Mouse (Mus musculus) liver, embryonic 11.5 days (tissue): ENCODE results near the gene 2410004P03Rik. TPM values are rescaled to one million over a fixed set of nuclear protein-coding genes. Genes with fewer than 3 reads are reported as not detected.

Experiments used
- ATAC-seq: fragments of 200-750 bp; cut with Nextera tagmentation; replicated peaks from 2 replicates; pipeline ENCODE4 v1.8.0; 2017; ENCODE audit warnings: moderate number of reproducible peaks, mild to moderate bottlenecking, moderate TSS enrichment, moderate library complexity; ENCODE audit not compliant: low FRiP score
- DNase-seq: peaks from one replicate; pipeline ENCODE4 v3.0.0-alpha.2; 2017; ENCODE audit warnings: low spot score
- H3K27ac ChIP-seq: fragments of 300-500 bp; sonication (generic); 2 replicates; pipeline ENCODE4 v1.5.1; 2014; ENCODE audit warnings: mild to moderate bottlenecking, low read depth, low read length, control low read depth
- H3K27me3 ChIP-seq: fragments of 300-500 bp; sonication (generic); replicated peaks from 2 replicates; pipeline ENCODE4 v1.6.1; 2014; ENCODE audit warnings: low read length, mixed read lengths; ENCODE audit not compliant: control insufficient read depth, insufficient read depth
- H3K36me3 ChIP-seq: fragments of 300-500 bp; sonication (generic); 2 replicates; pipeline ENCODE4 v1.6.1; 2014; ENCODE audit warnings: mild to moderate bottlenecking, low read length, moderate library complexity, mixed read lengths; ENCODE audit not compliant: control insufficient read depth, insufficient read depth
- H3K4me1 ChIP-seq: fragments of 300-500 bp; sonication (generic); replicated peaks from 2 replicates; pipeline ENCODE4 v1.6.1; 2014; ENCODE audit warnings: low read length, mixed read lengths; ENCODE audit not compliant: control insufficient read depth, insufficient read depth
- H3K4me2 ChIP-seq: fragments of 300-500 bp; sonication (generic); 2 replicates; pipeline ENCODE4 v1.6.1; 2014; ENCODE audit warnings: mild to moderate bottlenecking, control low read depth, moderate library complexity
- H3K4me3 ChIP-seq: fragments of 300-500 bp; sonication (generic); 2 replicates; pipeline ENCODE4 v1.5.1; 2014; ENCODE audit warnings: low read depth, low read length, control low read depth
- H3K9ac ChIP-seq: fragments of 300-500 bp; sonication (generic); 2 replicates; pipeline ENCODE4 v1.6.1; 2014; ENCODE audit warnings: low read depth, low read length, control low read depth
- H3K9me3 ChIP-seq: fragments of 300-500 bp; sonication (generic); 2 replicates; pipeline ENCODE4 v1.6.1; 2016; ENCODE audit warnings: low read length, inconsistent platforms, mixed read lengths; ENCODE audit not compliant: control insufficient read depth
- WGBS: fragments of 180-500 bp; shearing (Covaris S2); extraction: QIAGEN DNeasy Blood & Tissue Kit; methylation state at CpG from one replicate; pipeline ENCODE4 v1.1.7; 2014; 5-methylcytosine and 5-hydroxymethylcytosine counted together
- polyA plus RNA-seq: library from polyadenylated mRNA; unstranded; fragments of >200 nt; fragmentation: Nextera tagmentation; extraction: Ambion mirVana; gene quantifications from 2 replicates; pipeline ENCODE4 v1.2.1, GENCODE M21; 2014

2410004P03Rik gene
- polyA plus RNA-seq, 1 experiment from 2014 or later: 0.11 TPM

DNA sequence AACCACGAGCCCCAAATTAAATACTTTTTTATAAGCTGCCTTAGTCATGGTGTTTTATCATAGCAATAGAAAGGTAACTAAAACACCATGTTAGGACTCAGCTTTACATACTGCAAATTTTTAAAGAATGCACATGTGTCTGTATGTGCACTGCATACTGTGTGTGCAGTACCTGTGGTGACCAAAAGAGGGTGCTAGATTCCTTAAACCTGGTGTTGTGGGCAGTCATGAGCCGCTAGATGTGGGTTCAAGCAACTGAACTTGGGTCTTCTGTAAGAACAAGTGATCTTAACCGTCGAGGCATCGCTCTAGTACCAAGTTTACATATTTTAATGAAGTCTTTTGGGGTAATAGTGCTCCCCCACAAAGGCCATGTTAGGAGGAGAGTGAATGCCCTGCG, 2.1 kb downstream of the 2410004P03Rik start:
- ATAC-seq (no peak), DNase-seq (no peak)
- H3K36me3 ChIP-seq: no peaks in the 10 kb centered on the region
- H3K9me3 ChIP-seq: no peaks in the 10 kb centered on the region
- H3K4me3 ChIP-seq: no peak overlapping the region
- 0 out of 2 replicates have a peak, but pooled peaks cover 6% of the 10 kb centered on the region for H3K4me1 ChIP-seq
- WGBS: 93% methylated on average over 6 of the region's 6 CpGs
- H3K9ac ChIP-seq: no peak overlapping the region
- H3K4me2 ChIP-seq: no peak overlapping the region
- no peak overlapping the region for H3K27ac ChIP-seq
- no peaks in the 10 kb centered on the region for H3K27me3 ChIP-seq

DNA sequence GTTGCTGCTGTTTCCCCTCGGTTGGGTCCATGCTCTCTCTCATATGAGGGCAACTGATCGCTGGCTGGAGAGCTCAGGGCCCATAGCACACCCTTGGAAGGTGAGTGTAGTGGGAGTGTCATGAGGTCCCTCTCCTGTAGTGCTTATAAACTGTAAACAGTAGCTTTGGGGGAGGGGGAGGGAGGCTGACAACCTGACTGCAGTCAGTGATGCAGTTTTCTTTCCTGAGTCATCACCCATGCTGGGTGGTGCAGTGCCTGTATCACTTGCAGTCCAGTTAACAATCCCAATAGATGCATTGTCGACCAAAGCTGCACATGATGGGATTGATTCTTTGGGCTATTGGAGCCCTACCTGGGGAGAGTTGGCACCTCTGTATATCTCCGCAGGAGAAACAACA, 10.3 kb downstream of the 2410004P03Rik start:
- no peak for ATAC-seq
- H3K9ac ChIP-seq: no peak overlapping the region
- WGBS: 49% methylated on average over 4 of the region's 4 CpGs
- no peaks in the 10 kb centered on the region for H3K36me3 ChIP-seq
- H3K4me1 ChIP-seq: peaks cover 8% of the 10 kb centered on the region
- H3K9me3 ChIP-seq: no peaks in the 10 kb centered on the region
- no peak overlapping the region for H3K4me2 ChIP-seq
- no peak overlapping the region for H3K4me3 ChIP-seq
- H3K27me3 ChIP-seq: peaks cover 12% of the 10 kb centered on the region
- H3K27ac ChIP-seq: no peak overlapping the region
- no peak for DNase-seq

DNA sequence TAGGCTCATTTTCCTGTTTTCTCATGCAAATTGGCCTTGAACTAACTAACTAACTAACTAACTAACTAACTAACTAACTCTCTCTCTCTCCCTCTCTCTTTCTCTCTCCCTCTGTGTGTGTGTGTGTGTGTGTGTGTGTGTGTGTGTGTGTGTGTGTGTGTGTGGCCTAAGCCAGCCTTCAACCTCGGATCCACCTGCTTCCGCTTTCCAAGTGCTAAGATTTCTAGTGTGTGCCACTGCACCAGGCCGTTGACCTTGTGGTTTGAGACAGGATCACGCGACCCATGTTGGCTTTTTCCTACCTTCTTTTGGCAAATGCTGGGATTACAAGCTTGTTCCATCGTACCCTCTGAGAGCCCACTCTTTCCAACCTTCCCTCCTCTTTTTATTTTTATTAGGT, 10.9 kb downstream of the 2410004P03Rik start:
- ATAC-seq: no peak
- H3K4me2 ChIP-seq: peak overlapping the region; percentile 91

DNA sequence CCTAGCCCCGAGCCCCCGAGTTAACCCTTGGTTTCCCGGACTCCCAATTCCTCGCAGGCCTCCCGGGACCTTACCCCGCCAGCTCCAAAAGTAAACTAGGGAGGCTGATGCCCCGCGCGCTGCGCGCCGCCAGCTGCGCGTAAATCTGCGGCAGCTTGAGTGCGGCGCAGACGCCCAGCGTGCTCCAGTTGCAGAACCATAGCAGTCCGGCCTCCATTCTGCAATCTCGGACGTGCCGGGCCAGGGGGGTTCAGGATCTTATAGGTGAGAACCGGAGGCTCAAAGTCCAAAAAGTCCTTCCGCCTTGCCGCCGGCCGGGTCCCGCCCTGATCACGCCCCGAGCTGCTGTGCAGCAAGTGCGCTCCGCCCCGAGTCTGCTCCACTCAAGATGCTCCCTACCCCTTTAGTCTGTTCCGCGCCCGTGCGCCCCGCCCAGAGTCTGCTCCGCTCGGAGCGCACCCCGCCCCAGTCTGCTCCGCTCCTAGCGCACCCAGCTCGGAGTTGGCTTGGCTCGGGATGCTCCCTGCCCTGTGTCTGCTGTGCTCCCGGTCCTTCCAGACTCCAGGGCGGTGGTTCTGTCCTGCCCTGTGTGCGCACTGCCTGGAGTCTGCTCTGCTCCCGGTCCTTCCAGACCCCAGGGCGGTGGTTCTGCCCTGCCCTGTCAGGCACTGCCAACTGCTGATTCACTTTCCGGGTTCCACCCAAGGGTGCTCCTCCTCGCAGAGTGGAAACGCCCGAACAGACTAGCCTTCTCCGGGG, 11.6 kb downstream of the 2410004P03Rik start, which contains the start of gene Pqlc3:
Pqlc3 (minus strand) TSS at position 670 of the 759 bp plus-strand sequence.
- Histone ChIP-seq H3K4me2 (peak within 1 kb of the TSS; percentile 91), H3K9me3 (no peaks in the 10 kb centered on the region), H3K9ac (peak within 1 kb of the TSS; percentile 63), H3K4me3 (peak within 1 kb of the TSS; percentile 68), H3K27ac (peak within 1 kb of the TSS; percentile 62; the same call in 1 of the 2 replicates), H3K4me1 (peaks cover 8% of the 10 kb centered on the region), H3K27me3 (peaks cover 12% of the 10 kb centered on the region), H3K36me3 (no peaks in the 10 kb centered on the region)
- DNase-seq (peak; percentile 85), ATAC-seq (peak; percentile 98)
- under 1% methylated on average over 57 of the region's 57 CpGs for WGBS

More for the DNA sequence above, 10.9 kb downstream of the 2410004P03Rik start:
- Histone ChIP-seq H3K36me3 (no peaks in the 10 kb centered on the region), H3K4me3 (no peak overlapping the region), H3K27me3 (peaks cover 12% of the 10 kb centered on the region), H3K9ac (no peak overlapping the region), H3K9me3 (no peaks in the 10 kb centered on the region), H3K27ac (no peak overlapping the region), H3K4me1 (peaks cover 8% of the 10 kb centered on the region)
- no peak for DNase-seq
- 53% methylated on average over 6 of the region's 6 CpGs for WGBS

DNA sequence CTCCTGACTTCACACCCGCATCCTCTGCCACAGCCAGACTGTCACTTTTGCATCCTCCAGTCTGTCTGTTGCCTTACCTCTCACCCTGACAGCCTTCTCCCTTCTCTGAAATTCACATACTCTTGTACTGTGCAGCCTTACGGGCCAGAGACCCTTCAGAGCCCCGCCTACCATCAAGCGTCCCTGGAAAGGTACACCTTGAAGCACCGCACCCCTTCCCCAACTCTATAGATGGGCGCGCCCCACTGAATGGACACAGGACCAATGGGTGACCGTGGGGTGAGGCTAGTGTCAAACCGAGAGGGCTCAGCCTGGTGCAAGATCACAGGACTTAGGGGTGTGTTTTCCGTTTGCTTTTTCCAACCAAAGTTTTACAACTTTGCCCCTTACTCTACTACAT, 12.4 kb downstream of the 2410004P03Rik start:
- Histone ChIP-seq H3K36me3 (no peaks in the 10 kb centered on the region), H3K9ac (peak overlapping the region; percentile 63), H3K9me3 (no peaks in the 10 kb centered on the region), H3K4me2 (peak overlapping the region; percentile 91), H3K4me3 (peak overlapping the region; percentile 68), H3K27me3 (peaks cover 12% of the 10 kb centered on the region), H3K27ac (no peak overlapping the region), H3K4me1 (peaks cover 8% of the 10 kb centered on the region)
- 7% methylated on average over 10 of the region's 10 CpGs for WGBS
- no peak for DNase-seq
- ATAC-seq: no peak

DNA sequence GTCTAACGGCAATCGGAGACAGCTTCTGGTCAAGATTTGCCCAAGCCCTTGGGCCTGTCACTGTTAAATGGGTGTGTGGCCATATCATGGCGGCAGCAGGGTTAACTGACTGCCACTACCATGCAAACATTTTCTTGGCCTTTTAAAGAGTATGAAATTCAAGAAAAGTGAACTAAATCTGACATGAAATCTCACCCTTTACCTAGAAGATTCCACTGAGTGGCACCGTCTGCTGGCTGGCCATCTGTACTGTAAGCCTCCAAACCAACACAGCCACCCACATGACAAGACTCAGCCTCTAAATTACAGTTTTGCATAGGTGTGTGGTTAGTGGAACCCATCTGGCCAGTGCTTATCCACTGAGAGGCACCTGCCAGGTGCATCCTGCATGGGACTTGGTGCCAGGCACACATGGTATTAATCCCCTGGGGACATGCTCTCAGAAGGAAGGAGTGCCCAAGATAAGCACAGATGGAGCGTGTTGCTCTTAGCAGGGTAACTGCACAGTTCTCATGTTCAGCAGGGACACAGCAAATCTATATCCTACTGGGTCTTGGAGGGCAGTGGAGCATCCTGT, 14.6 kb downstream of the 2410004P03Rik start:
- Histone ChIP-seq H3K9ac (no peak overlapping the region), H3K4me1 (peaks cover 8% of the 10 kb centered on the region), H3K27ac (no peak overlapping the region), H3K27me3 (peaks cover 12% of the 10 kb centered on the region), H3K4me3 (no peak overlapping the region), H3K4me2 (no peak overlapping the region), H3K9me3 (no peaks in the 10 kb centered on the region), H3K36me3 (no peaks in the 10 kb centered on the region)
- ATAC-seq: no peak
- 82% methylated on average over 5 of the region's 5 CpGs for WGBS
- DNase-seq: no peak

DNA sequence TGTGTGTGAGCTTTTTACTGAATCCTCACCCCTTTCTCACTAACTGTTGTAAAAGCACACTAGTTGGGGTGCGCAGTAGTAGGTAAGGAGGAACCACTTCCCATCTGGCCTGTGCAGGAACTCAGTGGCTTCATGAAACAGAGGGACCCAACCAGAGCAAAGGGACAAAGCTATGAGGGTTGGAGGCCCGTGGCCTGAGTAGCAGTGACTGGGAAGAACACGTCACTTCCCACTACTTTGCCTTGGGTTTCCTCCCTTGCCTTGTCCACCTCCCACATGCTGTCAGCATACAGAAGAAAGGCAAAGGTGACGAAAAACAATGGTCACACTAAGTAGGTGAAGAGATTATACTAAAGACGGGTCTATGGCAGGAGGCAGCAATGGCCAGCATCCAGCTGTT, 15.2 kb downstream of the 2410004P03Rik start:
- no peak overlapping the region for H3K4me3 ChIP-seq
- H3K27me3 ChIP-seq: peaks cover 12% of the 10 kb centered on the region
- H3K27ac ChIP-seq: no peak overlapping the region
- WGBS: 82% methylated on average over 5 of the region's 5 CpGs
- no peaks in the 10 kb centered on the region for H3K36me3 ChIP-seq
- no peak overlapping the region for H3K4me2 ChIP-seq
- no peaks in the 10 kb centered on the region for H3K9me3 ChIP-seq
- peaks cover 8% of the 10 kb centered on the region for H3K4me1 ChIP-seq
- no peak overlapping the region for H3K9ac ChIP-seq
- ATAC-seq (no peak), DNase-seq (no peak)

DNA sequence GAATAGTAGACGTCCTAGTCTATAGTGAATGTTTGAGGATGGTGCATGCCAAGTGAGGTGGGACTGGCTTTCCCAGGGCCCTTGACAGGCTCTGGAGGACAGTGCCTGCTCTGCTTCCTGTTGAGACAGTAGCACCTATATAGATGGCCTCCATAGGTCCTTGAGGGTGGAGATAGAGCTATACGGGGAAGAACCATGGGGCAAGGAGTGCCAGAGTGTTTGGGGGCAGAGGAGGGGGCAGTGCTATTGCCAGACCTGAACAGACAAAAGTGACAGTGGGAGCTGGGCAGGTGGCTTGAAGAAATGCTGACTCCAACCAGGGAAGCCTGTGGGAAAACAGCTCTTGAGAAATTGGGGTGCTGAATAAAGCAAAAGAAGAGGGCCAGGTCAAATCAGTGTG, 17.2 kb downstream of the 2410004P03Rik start:
- Histone ChIP-seq H3K9me3 (no peaks in the 10 kb centered on the region), H3K27me3 (peaks cover 11% of the 10 kb centered on the region), H3K4me1 (peaks cover 6% of the 10 kb centered on the region), H3K4me2 (no peak overlapping the region), H3K36me3 (no peaks in the 10 kb centered on the region; the same call in 1 of the 2 replicates), H3K27ac (no peak overlapping the region), H3K4me3 (no peak overlapping the region), H3K9ac (no peak overlapping the region)
- 83% methylated on average over 2 of the region's 2 CpGs for WGBS
- DNase-seq (no peak), ATAC-seq (no peak)
